Mouse (Mus musculus): ENCODE data around the gene Acot5. TPM values are rescaled to one million over a fixed set of nuclear protein-coding genes. Genes with fewer than 3 reads are reported as not detected.
A peak's percentile ranks its signal among the peaks of the same experiment; 100 is the strongest.
"Not testable (repeated sequence)": the region's sequence is repeated elsewhere in the genome, so short reads cannot be mapped to it uniquely, and the experiment has no call there.

Acot5 gene
- total RNA-seq, 2 experiments from 2014 or later, result 0.21 to 0.34 TPM

DNA sequence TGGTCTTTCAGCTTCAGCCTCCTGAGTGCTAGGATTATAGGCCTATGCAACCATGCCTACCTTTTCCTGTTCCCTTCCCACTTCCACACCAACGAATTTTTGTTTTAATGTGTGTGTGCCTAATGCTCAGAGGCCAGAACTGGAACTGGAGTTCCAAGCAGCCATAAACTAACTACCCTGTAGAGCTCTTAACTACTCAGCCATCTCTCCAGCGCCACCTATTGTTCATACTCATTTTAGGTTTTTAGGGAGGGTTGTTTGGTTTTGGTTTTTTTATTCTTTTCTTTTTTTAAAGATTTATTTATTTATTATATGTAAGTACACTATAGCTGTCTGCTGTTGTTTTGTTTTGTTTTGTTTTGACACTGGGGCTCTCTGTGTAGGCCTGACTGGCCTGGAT, 8.2 kb upstream of the Acot5 start:
- DNase-seq (ENCODE audit: low spot score in 2 of 2), result no peak

DNA sequence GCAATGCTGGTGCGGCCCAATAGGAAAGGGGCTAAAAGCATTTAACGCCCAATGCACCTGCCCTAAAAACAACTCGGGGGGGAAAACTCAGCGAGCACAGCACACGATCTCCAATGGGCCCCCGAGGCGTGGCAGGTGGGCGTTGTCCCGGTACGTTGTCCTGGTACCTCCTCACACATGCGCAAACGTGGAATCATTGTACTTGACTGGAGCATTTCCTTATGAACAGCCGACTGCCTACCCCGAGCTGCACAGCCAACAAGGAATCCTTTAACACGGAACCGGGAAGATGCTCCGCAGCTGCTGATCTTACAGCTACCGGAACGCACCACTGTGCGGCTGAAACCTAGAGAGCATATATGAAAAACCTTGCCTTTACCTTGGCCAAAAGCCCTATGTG, 6.8 kb upstream of the Acot5 start:
- DNase-seq (ENCODE audit: low spot score in 2 of 2), result no peak

DNA sequence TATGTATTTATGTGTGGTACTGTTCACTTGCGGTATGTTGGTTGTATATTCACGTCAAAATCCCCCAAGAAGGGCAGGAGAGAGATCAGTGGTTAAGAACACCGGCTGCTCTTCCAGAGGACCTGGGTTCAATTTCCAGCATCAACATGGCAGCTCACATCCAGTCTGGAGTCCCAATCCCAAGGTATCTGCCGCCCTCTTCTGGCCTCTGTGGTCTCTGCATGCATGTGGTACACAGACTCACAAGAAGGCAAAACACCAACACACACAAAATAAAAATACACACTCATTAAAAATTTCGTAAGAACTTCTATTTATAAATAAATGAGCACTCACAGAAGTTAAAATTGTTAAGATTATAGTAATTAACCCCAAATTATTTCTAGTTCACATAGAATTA, 5.9 kb upstream of the Acot5 start:
- DNase-seq (ENCODE audit: low spot score in 2 of 2), result no peak

DNA sequence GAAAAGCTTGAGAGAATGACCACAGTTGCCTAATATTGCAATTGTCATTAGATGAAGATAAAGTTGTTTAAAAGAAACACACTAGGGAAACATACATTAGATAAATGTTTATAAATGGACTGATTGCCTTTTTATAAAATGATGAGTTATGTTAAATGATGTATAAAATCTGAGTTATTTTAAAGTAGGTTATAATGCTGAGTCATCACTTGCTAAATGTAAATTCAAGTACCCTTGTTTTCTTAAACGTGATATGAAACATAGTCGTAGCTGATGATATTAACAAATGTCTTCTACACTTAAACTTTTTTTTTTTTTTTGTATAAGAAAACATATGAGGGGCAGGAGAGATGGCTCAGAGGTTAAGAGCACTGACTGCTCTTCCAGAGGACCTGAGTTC, 5.3 kb upstream of the Acot5 start:
- no peak for DNase-seq (ENCODE audit: low spot score in 2 of 2)

DNA sequence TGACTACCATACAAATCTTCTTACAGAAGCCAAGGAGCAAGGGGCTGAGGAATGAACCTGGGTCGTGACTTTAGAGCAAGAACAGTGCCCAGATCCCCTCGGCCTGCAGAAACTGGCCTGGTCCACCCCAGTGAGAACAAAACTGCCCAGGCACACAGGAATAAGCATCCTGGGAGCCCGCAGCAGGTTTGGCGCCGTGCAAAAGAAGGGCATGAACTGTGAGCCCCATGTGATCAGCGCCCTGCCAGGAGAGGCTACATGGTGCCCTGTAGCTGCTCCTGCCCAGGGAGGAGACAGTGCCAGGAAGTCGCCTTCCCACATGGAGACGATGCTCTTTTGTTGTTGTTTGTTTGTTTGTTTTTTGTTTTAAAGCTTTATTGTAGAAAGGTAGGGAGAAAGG, 4.5 kb upstream of the Acot5 start:
- no peak for DNase-seq (ENCODE audit: low spot score in 2 of 2)

DNA sequence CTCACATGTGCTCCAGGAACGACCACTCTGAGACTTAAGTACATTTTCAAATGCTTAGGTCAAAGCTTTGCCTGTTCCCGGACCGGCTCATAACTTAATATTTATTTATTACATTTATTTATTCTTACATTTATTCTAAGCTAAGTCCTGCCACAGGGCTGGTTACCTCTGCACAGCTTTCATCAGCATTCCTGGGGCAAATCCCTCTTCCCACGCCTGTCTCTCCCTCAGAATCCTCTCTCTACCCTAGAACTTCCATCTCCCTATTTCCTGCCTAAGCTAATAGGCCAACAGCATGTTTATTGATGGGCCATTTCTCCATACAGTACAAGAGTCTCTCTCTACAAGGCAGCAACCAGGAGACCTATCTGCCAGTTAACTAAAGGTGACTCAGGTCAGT, 1.4 kb upstream of the Acot5 start:
- no peak for DNase-seq (ENCODE audit: low spot score in 2 of 2)

DNA sequence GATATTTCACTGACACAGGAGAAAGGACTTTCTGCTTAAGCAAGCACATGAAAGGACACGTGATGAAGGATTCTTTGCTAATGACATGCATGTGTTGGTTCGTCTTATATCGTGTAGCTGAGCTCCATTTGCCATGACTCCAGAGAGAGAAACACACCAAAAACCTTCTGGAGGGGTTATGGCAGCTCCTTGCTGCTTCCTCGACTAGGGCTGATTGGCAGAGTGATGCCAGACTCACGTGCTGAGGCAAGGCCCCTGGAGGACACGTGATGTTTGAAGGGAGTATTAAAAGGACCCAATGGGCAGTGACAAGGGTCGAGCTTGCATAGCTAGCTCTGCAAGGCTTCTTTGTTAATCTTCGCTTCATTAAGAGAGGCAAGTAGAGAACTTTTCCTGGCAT, 829 bp upstream of the Acot5 start:
- no peak for DNase-seq (ENCODE audit: low spot score in 2 of 2)

DNA sequence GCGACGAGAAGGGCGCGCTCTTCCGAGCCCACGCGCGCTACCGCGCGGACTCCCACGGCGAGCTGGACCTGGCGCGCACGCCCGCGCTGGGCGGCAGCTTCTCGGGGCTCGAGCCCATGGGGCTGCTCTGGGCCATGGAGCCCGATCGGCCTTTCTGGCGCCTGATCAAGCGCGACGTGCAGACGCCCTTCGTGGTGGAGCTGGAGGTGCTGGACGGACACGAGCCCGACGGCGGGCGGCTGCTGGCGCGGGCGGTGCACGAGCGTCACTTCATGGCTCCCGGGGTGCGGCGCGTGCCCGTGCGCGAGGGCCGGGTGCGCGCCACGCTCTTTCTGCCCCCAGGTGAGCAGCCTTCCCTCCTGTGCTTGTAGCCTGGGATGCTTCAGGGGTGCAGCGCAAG, 457 bp downstream of the Acot5 start:
- peak in 1 of 2 experiments; percentile 30 for DNase-seq (ENCODE audit: low spot score in 2 of 2)

DNA sequence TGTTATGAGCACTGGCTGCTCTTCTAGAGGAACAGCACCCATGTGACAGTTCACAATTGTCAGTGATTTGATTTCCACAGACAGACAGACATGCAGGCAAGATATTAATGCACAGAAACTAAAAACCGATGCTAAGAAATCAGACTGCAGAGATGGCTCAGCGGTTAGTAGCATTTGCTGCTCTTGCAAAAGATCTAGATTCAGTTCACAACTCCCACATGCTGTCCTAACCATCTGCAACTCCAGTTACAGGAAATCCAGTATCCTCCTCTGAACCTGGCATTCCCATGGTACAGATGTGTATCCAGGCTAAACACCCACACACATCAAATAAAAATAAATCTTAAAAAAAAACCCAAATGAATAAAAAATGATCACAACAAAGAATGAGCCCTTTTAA, 2.6 kb downstream of the Acot5 start:
- no peak for DNase-seq (ENCODE audit: low spot score in 2 of 2)

DNA sequence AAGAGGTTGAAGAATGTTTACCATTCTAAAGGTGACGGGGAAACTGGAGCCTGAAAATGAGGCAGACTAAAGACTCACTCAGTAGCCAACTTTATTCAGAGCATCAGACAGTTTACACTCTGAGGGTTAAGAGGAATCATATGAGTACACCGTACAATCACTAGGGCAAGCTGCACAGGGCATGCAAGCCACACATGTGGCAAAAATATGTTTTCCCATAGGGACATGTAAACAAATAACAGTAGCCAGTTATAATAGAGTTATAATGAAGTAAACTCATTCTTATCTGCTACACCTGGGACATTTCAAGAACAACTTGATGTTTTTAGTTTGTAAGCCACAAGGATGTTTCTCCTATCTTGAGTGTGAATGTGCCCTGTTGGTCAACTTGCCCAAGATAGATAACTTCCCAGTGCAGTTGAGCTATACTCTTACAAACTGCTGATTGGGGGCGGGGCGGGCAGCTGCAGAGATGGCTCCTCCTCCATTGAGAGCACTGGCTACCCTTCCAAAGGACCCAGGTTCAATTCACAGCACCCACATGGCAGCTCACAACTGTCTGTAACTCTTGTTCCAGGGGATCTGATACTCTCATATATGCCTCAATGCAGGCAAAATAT, 8.4 kb downstream of the Acot5 start:
- DNase-seq (ENCODE audit: low spot score in 2 of 2), result no peak

DNA sequence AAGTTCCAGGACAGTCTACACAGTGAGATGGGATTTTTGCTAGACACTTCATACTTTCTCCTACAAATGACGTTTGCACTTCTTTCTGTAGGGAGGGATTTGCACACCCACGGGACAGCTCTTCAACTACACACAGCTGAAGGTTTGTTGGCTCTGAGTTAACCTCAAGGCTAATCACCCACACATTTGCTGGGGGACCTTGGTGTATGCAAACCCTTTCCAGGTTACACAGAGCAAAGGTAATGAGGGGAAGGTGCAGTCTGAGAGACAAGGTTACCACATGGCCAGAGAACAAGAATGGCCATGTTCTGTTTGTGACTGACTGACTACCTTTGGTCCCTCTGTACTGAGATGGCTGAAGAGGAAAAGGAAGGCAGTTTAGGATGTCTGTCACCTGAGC, 14.7 kb downstream of the Acot5 start:
- no peak for DNase-seq (ENCODE audit: low spot score in 2 of 2)

DNA sequence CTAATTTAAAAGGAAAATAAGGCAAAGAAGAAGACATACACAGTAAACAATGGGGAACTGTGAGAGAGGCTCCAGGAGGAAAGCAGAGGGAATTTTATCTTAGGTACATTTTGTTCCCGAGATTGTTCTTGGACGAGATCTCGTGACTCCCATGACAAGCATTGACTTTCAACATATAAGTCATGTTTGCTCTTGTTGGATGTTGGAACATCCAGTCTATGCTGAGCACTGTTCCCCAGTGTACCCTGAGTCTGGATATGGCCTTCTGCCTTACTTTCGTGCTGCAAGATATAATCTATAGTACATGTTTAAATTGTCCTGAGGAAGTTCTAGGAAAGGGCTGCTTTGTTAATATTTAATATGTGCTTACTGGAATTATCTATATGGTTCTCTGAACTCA, 15.5 kb downstream of the Acot5 start:
- no peak for DNase-seq (ENCODE audit: low spot score in 2 of 2)

DNA sequence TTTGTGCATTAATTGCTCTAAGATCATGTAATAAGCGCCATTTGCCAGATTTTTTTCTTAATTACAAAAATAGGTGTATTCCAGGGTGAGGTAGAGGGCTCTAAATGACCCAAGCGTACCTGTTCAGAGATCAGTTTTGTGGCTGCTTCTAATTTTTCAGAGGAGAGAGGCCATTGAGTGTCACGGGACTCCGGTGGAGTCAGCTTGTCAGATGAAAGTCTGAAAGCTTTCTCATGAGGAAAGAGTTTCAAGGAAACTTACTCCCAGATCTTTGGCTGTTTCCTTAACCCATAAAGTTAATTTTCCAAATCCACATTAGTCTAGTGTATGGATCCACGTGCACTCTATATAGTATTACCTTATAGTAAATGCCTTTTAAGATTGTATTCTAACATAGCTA, 25.5 kb downstream of the Acot5 start:
- not testable (repeated sequence) for DNase-seq (ENCODE audit: low spot score in 2 of 2)

DNA sequence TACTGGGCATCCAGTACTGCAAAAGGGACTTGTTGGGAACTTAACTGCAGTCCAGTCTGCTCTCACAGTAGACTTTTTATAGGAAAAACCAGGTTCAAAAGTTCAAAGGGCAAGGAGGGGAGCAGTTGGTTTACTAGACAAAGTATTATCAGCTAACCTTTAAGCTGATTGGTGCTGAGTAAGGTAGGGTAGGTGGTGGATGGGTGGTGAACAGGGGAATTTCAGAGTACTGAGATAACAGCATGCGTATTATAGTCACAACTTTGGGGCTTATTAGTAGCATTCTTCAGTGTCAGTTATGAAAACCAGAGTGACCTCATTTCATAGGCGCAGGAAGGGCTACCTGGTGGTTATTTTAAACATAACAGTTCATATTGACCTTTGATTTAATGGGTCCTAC, 30.5 kb downstream of the Acot5 start:
- DNase-seq (ENCODE audit: low spot score in 2 of 2), result no peak

DNA sequence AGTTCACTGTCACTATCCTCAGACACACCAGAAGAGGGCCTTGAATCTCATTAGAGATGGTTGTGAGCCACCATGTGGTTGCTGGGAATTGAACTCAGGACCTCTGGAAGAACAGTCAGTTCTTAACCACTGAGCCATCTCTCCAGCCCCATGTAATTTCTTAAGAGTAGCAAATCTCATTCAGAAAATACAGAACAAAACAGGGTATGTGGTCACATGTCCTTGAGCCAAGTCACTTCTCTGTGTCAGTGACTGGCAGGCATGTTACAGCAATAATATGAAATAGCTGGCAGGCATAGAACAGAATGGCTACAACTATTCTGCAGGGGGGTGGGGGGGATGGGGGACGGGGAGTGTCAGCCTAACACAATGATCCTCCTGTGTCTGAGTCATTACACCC, 30.9 kb downstream of the Acot5 start:
- no peak for DNase-seq (ENCODE audit: low spot score in 2 of 2)

DNA sequence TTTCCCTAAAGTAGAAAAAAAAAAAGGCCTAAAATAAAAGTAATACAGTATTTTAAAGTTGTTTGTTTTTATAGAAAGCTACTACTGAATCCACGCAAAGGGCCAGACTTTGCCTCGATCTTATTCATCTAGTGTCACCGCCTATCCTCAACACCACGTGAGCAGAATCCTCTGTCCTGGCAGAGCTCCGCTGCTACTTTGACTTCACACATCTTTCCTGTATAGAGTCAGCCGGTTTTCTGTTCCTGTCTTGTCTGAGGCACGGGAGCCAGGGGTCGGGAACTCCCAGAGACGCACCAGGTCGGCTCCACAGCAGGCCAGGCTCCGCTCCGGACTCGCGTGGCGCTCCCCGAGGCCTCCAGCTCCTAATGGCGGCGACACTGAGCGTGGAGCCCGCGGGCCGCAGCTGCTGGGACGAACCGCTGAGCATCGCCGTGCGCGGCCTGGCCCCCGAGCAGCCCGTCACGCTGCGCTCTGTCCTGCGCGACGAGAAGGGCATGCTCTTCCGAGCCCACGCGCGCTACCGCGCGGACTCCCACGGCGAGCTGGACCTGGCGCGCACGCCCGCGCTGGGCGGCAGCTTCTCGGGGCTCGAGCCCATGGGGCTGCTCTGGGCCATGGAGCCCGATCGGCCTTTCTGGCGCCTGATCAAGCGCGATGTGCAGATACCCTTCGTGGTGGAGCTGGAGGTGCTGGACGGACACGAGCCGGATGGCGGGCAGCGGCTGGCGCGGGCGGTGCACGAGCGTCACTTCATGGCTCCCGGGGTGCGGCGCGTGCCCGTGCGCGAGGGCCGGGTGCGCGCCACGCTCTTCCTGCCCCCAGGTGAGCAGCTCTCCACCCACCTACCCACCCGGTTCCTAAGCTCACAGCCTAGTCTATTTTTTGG, 31.7 kb downstream of the Acot5 start, which contains the start of gene Acot6:
Gene Acot6 (plus strand): TSS at position 51 of the 889 bp plus-strand sequence.
- DNase-seq (ENCODE audit: low spot score in 2 of 2), result peak in 1 of 2 experiments; percentile 51

DNA sequence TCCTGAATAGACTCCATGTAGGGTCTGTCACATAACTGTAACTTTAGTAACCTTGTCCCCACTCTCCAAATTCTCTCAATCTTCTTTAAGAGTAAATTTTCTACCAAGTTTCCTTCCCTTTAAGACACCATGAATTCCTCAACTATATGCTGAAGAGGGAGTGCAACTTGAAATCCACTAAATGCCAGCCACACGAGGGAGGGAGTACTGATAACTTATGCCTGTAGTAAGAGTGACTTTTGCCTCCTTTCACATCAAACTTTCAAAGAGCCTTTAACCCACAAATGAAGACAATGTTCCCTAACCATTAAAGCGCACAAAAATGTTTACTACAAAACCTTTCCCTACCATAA, 32.3 kb downstream of the Acot5 start:
- DNase-seq (ENCODE audit: low spot score in 2 of 2), result no peak

DNA sequence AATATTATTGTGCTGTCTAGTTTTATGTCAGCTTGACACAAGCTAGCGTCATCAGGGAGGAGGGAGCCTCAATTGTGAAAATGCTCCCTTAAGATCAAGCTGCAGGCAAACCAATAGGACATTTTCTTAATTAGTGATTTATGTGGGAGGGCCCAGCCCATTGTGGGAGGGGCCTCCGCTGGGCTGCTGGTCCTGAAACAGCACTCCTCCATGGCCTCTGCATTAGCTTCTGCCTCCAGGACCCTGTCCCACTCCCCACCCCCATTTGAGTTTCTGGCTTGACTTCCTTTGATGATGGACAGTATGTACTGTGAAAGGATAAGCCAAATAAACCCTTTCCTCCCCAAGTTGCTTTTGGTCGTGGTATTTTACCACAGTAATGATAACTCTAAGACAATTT, 37.9 kb downstream of the Acot5 start:
- DNase-seq (ENCODE audit: low spot score in 2 of 2), result no peak

DNA sequence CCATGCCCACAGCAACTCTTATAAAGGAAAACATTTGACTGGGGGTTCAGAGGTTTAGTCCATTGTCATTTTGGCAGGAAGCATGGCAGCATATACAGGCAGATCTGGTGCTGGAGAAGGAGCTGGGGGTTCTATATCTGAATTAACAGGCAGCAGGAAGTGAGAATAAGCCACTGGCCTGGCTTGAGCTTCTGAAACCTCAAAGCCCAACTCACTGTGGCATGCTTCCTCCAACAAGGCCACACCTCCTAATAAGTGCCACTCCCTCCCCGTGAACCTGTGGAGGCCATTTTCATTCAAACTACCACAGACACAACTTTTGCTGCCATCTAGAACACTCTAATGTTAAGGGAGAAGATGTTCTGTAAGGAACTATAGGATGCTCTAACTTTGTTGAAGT, 38.6 kb downstream of the Acot5 start:
- DNase-seq (ENCODE audit: low spot score in 2 of 2), result no peak

DNA sequence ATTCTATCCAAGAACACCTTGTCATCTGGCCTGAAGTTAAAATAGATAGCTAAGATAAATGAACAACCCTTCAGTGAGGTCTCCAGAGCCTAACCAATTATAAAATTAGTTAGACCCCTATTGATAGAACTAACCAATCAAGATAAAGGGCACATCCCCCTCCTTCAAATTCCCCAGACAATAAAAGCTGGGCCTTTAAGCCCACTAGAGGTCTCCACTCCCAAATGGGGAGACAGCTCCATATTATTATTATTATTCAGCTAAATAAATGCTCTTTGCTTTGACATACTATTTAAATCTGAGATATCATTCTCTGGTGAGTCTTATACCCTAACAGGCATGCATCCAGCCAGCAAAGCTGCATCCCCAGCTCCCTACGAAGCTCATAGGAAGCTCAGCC, 40.8 kb downstream of the Acot5 start:
- no peak for DNase-seq (ENCODE audit: low spot score in 2 of 2)

DNA sequence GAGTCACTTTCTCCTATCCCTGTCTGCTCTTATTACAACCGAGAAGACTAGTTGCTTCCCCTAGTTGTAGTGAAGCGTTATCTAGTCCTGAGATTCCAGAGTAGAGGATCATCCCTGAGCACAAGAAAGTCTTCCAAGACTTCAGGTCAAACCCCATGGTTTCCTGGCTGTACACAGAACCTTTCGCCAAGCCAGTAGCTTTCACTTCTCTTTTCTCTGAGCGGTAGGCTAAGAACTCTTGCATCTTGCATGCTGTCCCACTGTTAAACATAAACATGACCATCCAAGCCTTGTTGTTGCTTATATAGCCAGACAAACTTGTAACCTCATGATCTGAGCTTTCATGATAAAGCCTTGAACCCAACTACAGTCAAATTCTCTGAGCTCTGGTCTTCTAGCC, 41.7 kb downstream of the Acot5 start:
- DNase-seq (ENCODE audit: low spot score in 2 of 2), result no peak

DNA sequence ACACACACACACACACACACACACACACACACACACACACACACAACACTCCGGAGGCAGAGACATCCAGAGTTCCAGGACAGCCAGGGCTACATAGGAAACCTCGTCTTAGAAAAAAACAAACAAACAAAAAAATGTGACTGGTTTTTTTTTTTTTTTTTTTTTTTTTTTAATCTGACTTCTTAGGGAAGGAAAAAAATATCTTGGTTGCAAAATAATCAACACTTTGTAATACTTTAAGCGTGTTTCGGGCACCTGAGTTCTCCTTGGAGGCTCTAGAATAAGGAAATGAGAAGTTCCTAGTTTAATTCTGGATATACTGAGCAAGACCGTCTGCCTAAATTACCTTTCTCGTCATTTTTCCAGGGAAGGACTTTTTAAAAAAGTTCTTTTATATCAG, 44.6 kb downstream of the Acot5 start:
- DNase-seq (ENCODE audit: low spot score in 2 of 2), result no peak

Data from gastrocnemius, postnatal 4 days (tissue).